Mouse (Mus musculus) gastrocnemius, adult 2 months (tissue): ENCODE data around the gene Timm44. TPM values are rescaled to one million over a fixed set of nuclear protein-coding genes. Genes with fewer than 3 reads are reported as not detected.
"Not testable (repeated sequence)": the region's sequence is repeated elsewhere in the genome, so short reads cannot be mapped to it uniquely, and the experiment has no call there.

Experiments used
- DNase-seq: peaks from one replicate; pipeline ENCODE4 v3.0.0; 2022
- H3K27ac ChIP-seq: fragments of 200-600 bp; 2 replicates; pipeline ENCODE4 v1.8.1; 2022; ENCODE audit warnings: mild to moderate bottlenecking
- H3K4me3 ChIP-seq: fragments of 200-600 bp; 2 replicates; pipeline ENCODE4 v1.8.1; 2022; ENCODE audit warnings: mild to moderate bottlenecking, moderate library complexity
- CTCF ChIP-seq: fragments of 200-600 bp; IDR thresholded peaks from 2 replicates; pipeline ENCODE4 v1.8.1; 2022; ENCODE audit warnings: antibody characterized with exemption, mild to moderate bottlenecking, moderate library complexity
- intact Hi-C: fragments of 180-260 bp; cut with DNase I; formaldehyde crosslinking; loops from one replicate; pipeline ENCODE4 v1.15.1; 2025
- total RNA-seq, 2 experiments: library from RNA; stranded (reverse); gene quantifications; 2 replicates each; pipeline ENCODE4 v1.2.3; 2021

Timm44 gene
- total RNA-seq, 2 experiments from 2014 or later, result 61.8 to 76.6 TPM

- TF ChIP-seq CTCF, result no peak
- Histone ChIP-seq H3K27ac (peak within 1 kb of the TSS; percentile 53), H3K4me3 (peak within 1 kb of the TSS; percentile 73)
- intact Hi-C loops, result no loop called here
- DNase-seq, result peak; percentile 96
Measured at GRCm38 (mm10) chr8:4259125-4259804, 16.4 kb downstream of the Timm44 start, which contains the start of gene Ctxn1. TSS of gene Ctxn1 (minus strand) at chr8:4259274.

- intact Hi-C loops, result no loop called here
- Histone ChIP-seq H3K4me3 (peak overlapping the region; percentile 73), H3K27ac (peak overlapping the region; percentile 16; the same call in 1 of the 2 replicates)
- no peak for TF ChIP-seq CTCF
- peak; percentile 38 for DNase-seq
Measured at GRCm38 (mm10) chr8:4258678-4259077, 17.0 kb downstream of the Timm44 start.

GRCm38 (mm10) chr8:4258233-4258632 lies 17.5 kb downstream of the Timm44 start:
- peak; percentile 81 for TF ChIP-seq CTCF
- peak overlapping the region; percentile 73 for H3K4me3 ChIP-seq
- intact Hi-C loops, result no loop called here
- DNase-seq, result peak; percentile 71
- H3K27ac ChIP-seq, result peak overlapping the region; percentile 16; the same call in 1 of the 2 replicates

- no peak for DNase-seq
- intact Hi-C loops, result no loop called here
- no peak overlapping the region for H3K4me3 ChIP-seq
- no peak overlapping the region for H3K27ac ChIP-seq
- no peak for TF ChIP-seq CTCF
Measured at GRCm38 (mm10) chr8:4257350-4257749, 18.4 kb downstream of the Timm44 start.

GRCm38 (mm10) chr8:4256911-4257310 lies 18.8 kb downstream of the Timm44 start:
- intact Hi-C loops, result no loop called here
- H3K27ac ChIP-seq, result no peak overlapping the region

GRCm38 (mm10) chr8:4255471-4255870 lies 20.2 kb downstream of the Timm44 start:
- intact Hi-C loops, H3K4me3 ChIP-seq, H3K27ac ChIP-seq, DNase-seq: not testable (repeated sequence)

More at GRCm38 (mm10) chr8:4256911-4257310, 18.8 kb downstream of the Timm44 start:
- H3K4me3 ChIP-seq, result no peak overlapping the region
- TF ChIP-seq CTCF, result no peak
- DNase-seq, result no peak

- intact Hi-C loops, result loop anchor here (5.0 kb wide), 2 partner anchors 118 to 358 kb away; partner anchors contain the start of gene Zfp958
- DNase-seq, result peak; percentile 64
- peak; percentile 50 for TF ChIP-seq CTCF
- 0 out of 2 replicates have a peak overlapping the region, but pooled peaks have one; percentile 95 for H3K27ac ChIP-seq
- peak overlapping the region; percentile 78 for H3K4me3 ChIP-seq
Measured at GRCm38 (mm10) chr8:4254001-4254400, 21.7 kb downstream of the Timm44 start.

GRCm38 (mm10) chr8:4252934-4253841 lies 22.5 kb downstream of the Timm44 start, which contains the start of gene Snapc2:
TSS of gene Snapc2 (plus strand) at chr8:4253080.
- DNase-seq, result peak; percentile 97
- no peak for TF ChIP-seq CTCF
- intact Hi-C loops, result loop anchor here (5.0 kb wide), 2 partner anchors 119 to 359 kb away; partner anchors contain the start of gene Zfp958
- H3K27ac ChIP-seq, result peak within 1 kb of the TSS; percentile 95
- H3K4me3 ChIP-seq, result peak within 1 kb of the TSS; percentile 78

GRCm38 (mm10) chr8:4252116-4252760 lies 23.5 kb downstream of the Timm44 start:
- Histone ChIP-seq H3K27ac (peak overlapping the region; percentile 95), H3K4me3 (peak overlapping the region; percentile 78)
- TF ChIP-seq CTCF, result no peak
- intact Hi-C loops, result loop anchor here (5.0 kb wide), 2 partner anchors 120 to 360 kb away; partner anchors contain the start of gene Zfp958
- DNase-seq, result no peak

- peak; percentile 87 for TF ChIP-seq CTCF
- intact Hi-C loops, result loop anchor here (2.0 to 5.0 kb wide), 3 partner anchors 72 to 362 kb away; partner anchors contain the start of gene Zfp958
Measured at GRCm38 (mm10) chr8:4250306-4250970, 25.3 kb downstream of the Timm44 start.

GRCm38 (mm10) chr8:4249213-4249612 lies 26.5 kb downstream of the Timm44 start:
- Histone ChIP-seq H3K27ac (no peak overlapping the region), H3K4me3 (no peak overlapping the region)
- intact Hi-C loops, result no loop called here
- TF ChIP-seq CTCF, result no peak
- no peak for DNase-seq

More at GRCm38 (mm10) chr8:4250306-4250970, 25.3 kb downstream of the Timm44 start:
- DNase-seq, result peak; percentile 92
- Histone ChIP-seq H3K4me3 (no peak overlapping the region), H3K27ac (no peak overlapping the region)
